Mouse (Mus musculus) kidney, embryonic 16.5 days (tissue): ENCODE results near the gene Tbc1d19. TPM values are rescaled to one million over a fixed set of nuclear protein-coding genes. Genes with fewer than 3 reads are reported as not detected.

ENCODE experiments used
- ATAC-seq: fragments of 200-750 bp; cut with Nextera tagmentation; 2 replicates; pipeline ENCODE4 v1.8.0; 2017; ENCODE audit warnings: moderate TSS enrichment; ENCODE audit not compliant: low FRiP score, low TSS enrichment
- H3K27ac ChIP-seq: fragments of 300-500 bp; sonication (generic); 2 replicates; pipeline ENCODE4 v1.5.1; 2014; ENCODE audit warnings: low read length
- H3K27me3 ChIP-seq: fragments of 300-500 bp; sonication (generic); 2 replicates; pipeline ENCODE4 v1.6.1; 2014; ENCODE audit warnings: low read length, control low read depth, mixed read lengths; ENCODE audit not compliant: insufficient read depth
- H3K36me3 ChIP-seq: fragments of 300-500 bp; sonication (generic); 2 replicates; pipeline ENCODE4 v1.6.1; 2014; ENCODE audit warnings: low read length, control low read depth, mixed read lengths; ENCODE audit not compliant: insufficient read depth
- H3K4me1 ChIP-seq: fragments of 300-500 bp; sonication (generic); 2 replicates; pipeline ENCODE4 v1.6.1; 2014; ENCODE audit warnings: low read length, control low read depth, mixed read lengths; ENCODE audit not compliant: insufficient read depth
- H3K4me2 ChIP-seq: fragments of 300-500 bp; sonication (generic); replicated peaks from 2 replicates; pipeline ENCODE4 v1.6.1; 2014; ENCODE audit warnings: low read depth, low read length
- H3K4me3 ChIP-seq: fragments of 300-500 bp; sonication (generic); 2 replicates; pipeline ENCODE4 v1.5.1; 2014; ENCODE audit warnings: mild to moderate bottlenecking, low read length
- H3K9ac ChIP-seq: fragments of 300-500 bp; sonication (generic); replicated peaks from 2 replicates; pipeline ENCODE4 v1.6.1; 2014; ENCODE audit warnings: low read length
- H3K9me3 ChIP-seq: fragments of 300-500 bp; sonication (generic); 2 replicates; pipeline ENCODE4 v1.6.1; 2016; ENCODE audit warnings: low read length, control low read depth
- WGBS: fragments of 180-500 bp; shearing (Covaris S2); extraction: QIAGEN DNeasy Blood & Tissue Kit; methylation state at CpG from one replicate; pipeline ENCODE4 v1.1.7; 2014; 5-methylcytosine and 5-hydroxymethylcytosine counted together
- polyA plus RNA-seq: library from polyadenylated mRNA; unstranded; fragments of >200 nt; fragmentation: Nextera tagmentation; extraction: Ambion mirVana; gene quantifications from 2 replicates; pipeline ENCODE4 v1.2.1, GENCODE M21; 2015

Gene Tbc1d19
- polyA plus RNA-seq, 1 experiment from 2014 or later = 51.4 TPM

DNA sequence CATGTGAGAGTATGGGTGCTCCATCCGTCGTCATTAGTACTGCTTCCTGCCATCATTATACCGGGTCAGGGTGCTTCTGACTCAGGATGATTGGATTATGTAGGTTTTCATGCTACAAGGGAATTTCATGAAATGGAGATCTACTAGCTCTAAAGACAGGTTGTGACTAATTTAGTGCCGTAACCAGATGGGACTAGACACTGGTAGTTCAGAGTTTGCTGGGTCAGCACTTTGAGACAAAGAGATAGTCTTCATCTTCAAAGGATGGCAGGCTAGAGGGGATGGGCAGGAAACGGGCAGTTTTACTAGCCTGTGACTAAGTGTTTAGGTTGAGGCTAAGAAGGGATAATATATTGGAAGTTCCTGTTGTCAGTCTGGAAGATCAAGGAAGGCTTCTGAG lies 31.9 kb downstream of the Tbc1d19 start:
- Histone ChIP-seq H3K4me1 (no peaks in the 10 kb centered on the region), H3K36me3 (peaks cover 5% of the 10 kb centered on the region; the same call in 1 of the 2 replicates), H3K27ac (no peak overlapping the region), H3K27me3 (no peaks in the 10 kb centered on the region), H3K4me3 (no peak overlapping the region), H3K9me3 (no peaks in the 10 kb centered on the region), H3K4me2 (no peak overlapping the region), H3K9ac (no peak overlapping the region)
- whole genome bisulfite sequencing = 74% methylated on average over 5 of the region's 5 CpGs
- ATAC-seq = no peak

DNA sequence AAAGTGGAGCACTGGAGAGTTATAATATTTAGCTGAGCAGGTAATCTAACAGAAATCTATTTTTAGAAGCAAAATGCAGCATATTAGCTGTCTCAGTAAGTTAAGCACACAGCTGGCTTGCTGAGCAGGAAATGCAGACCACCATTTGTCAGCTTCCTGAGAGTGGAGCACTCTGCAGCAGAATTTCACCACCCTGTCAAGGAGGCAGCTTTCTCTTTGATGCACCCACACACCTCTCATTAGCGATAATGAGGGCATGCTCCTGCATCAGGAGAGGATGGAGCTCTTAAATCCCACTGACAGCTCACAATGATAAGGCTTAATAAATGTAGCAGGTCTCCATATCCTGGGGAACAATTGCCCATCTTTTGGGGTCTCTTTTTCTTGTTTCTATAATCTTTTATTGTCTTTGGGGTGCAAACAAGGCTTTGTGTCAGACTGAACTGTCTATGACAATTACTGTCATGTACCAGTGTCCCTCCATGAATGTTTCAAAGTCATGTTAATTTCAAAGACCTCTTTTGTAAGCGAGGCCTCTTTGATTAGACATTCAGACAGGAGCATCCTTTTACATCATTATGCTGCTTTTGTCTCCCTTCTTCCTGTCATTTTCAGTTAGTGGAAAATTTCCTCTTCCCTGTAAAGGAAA lies 39.0 kb downstream of the Tbc1d19 start:
- Histone ChIP-seq H3K9ac (no peak overlapping the region), H3K36me3 (peaks cover 9% of the 10 kb centered on the region), H3K4me2 (no peak overlapping the region), H3K4me3 (no peak overlapping the region), H3K27me3 (no peaks in the 10 kb centered on the region), H3K27ac (no peak overlapping the region), H3K9me3 (no peaks in the 10 kb centered on the region), H3K4me1 (no peaks in the 10 kb centered on the region)
- no peak for ATAC-seq
- 47% methylated on average over 2 of the region's 2 CpGs for WGBS

DNA sequence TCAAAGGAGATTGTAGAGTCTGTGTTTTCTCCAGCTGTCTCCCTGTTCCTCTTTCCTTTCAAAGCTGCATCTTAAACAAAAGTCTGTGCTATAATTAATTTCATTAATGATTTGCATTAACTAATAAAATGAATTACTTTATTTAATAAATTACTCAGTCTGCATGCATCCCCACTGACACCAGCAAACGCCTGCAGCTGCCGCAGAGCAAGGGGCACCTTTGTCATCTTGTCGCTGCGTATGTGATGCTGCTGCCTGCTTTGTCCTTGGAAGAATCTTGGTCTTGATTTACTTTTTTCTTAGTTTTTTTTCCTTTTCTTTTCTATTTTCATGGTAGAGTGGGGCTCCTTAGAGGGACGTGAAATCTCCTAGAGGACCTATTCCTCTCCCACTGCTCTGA lies 43.2 kb downstream of the Tbc1d19 start:
- Histone ChIP-seq H3K9me3 (no peaks in the 10 kb centered on the region), H3K27ac (no peak overlapping the region), H3K27me3 (no peaks in the 10 kb centered on the region), H3K4me3 (no peak overlapping the region), H3K4me1 (no peaks in the 10 kb centered on the region), H3K4me2 (no peak overlapping the region), H3K9ac (no peak overlapping the region), H3K36me3 (peaks cover 15% of the 10 kb centered on the region)
- ATAC-seq = no peak
- WGBS = 85% methylated on average over 5 of the region's 5 CpGs

DNA sequence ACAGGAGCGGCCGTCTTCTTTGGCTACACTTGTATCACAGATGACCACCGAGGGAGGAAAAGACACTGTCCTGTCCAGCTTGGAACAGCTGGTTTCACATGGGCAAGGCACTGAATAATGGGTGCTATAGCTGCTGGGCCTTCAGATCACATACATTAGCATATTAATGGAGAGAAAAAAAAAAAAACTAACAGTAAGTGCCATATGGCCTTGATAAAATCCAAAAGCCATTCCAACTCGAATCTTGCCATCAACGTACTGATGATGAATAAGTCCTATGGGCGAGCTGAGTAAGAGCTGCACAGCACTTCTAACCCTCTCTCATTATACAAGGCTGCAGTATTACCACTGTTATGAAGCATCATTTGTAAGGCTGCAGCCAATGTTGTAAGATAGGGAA lies 45.2 kb downstream of the Tbc1d19 start:
- no peaks in the 10 kb centered on the region for H3K4me1 ChIP-seq
- no peak for ATAC-seq
- H3K4me3 ChIP-seq = no peak overlapping the region
- H3K4me2 ChIP-seq = no peak overlapping the region
- H3K9me3 ChIP-seq = no peaks in the 10 kb centered on the region
- no peaks in the 10 kb centered on the region for H3K27me3 ChIP-seq
- H3K9ac ChIP-seq = no peak overlapping the region
- no peak overlapping the region for H3K27ac ChIP-seq
- 91% methylated on average over 6 of the region's 6 CpGs for WGBS
- peaks cover 18% of the 10 kb centered on the region for H3K36me3 ChIP-seq

DNA sequence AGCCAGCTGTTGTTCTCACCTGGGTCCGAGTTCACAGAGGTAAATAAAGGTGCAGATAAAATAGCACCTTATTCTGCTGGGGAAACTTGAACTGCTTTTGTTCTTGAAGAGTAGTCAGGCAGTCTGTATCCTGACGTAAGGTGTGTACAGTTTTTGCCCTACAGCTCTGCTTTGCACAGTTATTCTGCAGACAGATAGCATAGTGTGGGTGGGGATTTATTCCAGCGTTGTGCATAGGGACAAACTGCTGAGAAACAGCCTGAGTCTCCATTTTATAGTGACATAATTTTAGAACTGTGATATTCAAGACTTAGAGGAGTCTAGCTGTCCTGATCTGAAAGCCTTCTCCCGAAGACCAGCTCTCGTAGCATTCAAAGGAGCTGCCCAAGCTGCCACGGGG lies 46.6 kb downstream of the Tbc1d19 start:
- H3K4me2 ChIP-seq = no peak overlapping the region
- no peak overlapping the region for H3K4me3 ChIP-seq
- H3K36me3 ChIP-seq = peaks cover 15% of the 10 kb centered on the region
- H3K9me3 ChIP-seq = no peaks in the 10 kb centered on the region
- no peak overlapping the region for H3K27ac ChIP-seq
- H3K4me1 ChIP-seq = no peaks in the 10 kb centered on the region
- ATAC-seq = no peak
- no peaks in the 10 kb centered on the region for H3K27me3 ChIP-seq
- H3K9ac ChIP-seq = no peak overlapping the region
- 85% methylated on average over 6 of the region's 6 CpGs for WGBS

DNA sequence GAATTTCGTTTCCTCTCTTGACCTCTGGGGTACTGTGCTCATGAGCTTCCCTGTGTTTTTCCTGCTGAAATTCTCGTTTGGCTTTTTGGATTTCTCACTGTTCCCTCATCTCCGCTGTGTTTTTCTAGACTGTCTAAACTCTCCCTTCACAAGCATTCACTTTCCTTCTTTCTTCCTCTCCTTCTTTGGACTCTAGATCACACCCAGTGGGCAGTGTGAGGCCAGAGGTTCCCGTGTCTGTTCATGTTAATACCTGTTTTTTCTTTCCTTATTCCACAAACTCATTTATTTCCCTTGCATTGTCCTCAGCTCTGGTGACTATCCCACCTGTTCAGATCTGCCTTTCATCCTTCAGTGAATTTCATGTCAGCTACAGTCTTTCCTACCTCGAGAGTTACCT lies 55.7 kb downstream of the Tbc1d19 start:
- WGBS = 70% methylated on average over 5 of the region's 5 CpGs
- no peaks in the 10 kb centered on the region for H3K27me3 ChIP-seq
- 0 out of 2 replicates have a peak, but pooled peaks cover 4% of the 10 kb centered on the region for H3K36me3 ChIP-seq
- no peaks in the 10 kb centered on the region for H3K9me3 ChIP-seq
- no peak overlapping the region for H3K4me2 ChIP-seq
- no peak overlapping the region for H3K9ac ChIP-seq
- no peak overlapping the region for H3K4me3 ChIP-seq
- H3K4me1 ChIP-seq = no peaks in the 10 kb centered on the region
- ATAC-seq = no peak
- no peak overlapping the region for H3K27ac ChIP-seq

DNA sequence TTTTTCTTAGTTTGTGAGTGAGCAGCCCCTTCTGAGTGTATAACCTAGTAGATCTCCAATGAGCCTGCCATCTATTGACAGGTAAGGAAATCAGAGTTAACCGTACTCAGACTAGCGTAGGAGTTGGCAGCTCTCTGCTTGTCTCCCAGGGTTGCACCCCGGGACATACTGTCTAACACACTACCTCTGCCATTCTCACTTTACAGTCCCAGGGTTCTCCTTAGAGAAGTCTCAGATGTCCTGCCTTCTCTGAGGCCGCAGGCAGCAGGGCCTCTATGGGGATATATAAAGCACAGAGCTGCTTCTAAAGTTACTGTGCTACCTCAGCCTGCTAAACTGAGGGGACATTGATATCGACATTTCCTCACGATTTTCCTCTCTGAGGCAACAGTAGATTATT lies 56.6 kb downstream of the Tbc1d19 start:
- Histone ChIP-seq H3K9ac (no peak overlapping the region), H3K27me3 (no peaks in the 10 kb centered on the region), H3K27ac (no peak overlapping the region), H3K9me3 (no peaks in the 10 kb centered on the region), H3K4me2 (no peak overlapping the region), H3K36me3 (0 out of 2 replicates have a peak, but pooled peaks cover 4% of the 10 kb centered on the region), H3K4me1 (no peaks in the 10 kb centered on the region), H3K4me3 (no peak overlapping the region)
- ATAC-seq = 0 out of 2 replicates have a peak, but pooled peaks have one; percentile 46
- 55% methylated on average over 6 of the region's 6 CpGs for WGBS

DNA sequence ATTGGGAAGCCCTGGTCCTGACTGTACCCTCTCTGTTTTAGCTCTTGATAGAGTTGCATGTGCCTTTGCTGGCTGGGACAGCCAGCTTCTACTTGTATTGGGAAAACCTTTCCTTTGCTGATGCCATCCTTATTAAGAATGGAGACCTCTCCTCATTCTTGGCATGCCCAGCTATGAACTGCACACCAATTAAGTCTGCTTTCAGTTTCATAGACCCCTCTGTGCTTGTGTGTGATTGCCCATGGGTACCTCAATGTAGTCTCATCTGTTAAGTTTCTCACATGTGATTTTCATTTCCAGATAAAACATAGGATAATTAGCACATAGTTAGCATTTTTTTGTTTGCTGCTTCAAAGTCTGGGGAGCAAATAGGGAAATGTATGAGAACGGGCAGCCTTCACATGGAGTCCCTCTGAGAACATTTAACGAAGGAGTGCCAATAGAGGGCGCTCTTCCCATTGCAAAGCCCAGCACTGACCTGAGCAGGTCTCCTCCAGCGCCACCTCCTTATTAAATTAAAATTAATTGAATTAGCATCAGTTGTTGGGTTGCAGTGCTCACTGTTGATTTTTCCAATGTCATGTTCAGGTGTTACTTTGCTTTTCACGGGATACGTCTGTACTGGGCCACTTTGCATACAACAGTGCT lies 62.4 kb downstream of the Tbc1d19 start:
- no peaks in the 10 kb centered on the region for H3K4me1 ChIP-seq
- WGBS = 23% methylated on average over 6 of the region's 6 CpGs
- peaks cover 5% of the 10 kb centered on the region for H3K36me3 ChIP-seq
- H3K27ac ChIP-seq = no peak overlapping the region
- no peaks in the 10 kb centered on the region for H3K9me3 ChIP-seq
- ATAC-seq = peak; percentile 74; the same call in 1 of the 2 replicates
- H3K4me2 ChIP-seq = no peak overlapping the region
- no peak overlapping the region for H3K9ac ChIP-seq
- no peaks in the 10 kb centered on the region for H3K27me3 ChIP-seq
- H3K4me3 ChIP-seq = no peak overlapping the region

DNA sequence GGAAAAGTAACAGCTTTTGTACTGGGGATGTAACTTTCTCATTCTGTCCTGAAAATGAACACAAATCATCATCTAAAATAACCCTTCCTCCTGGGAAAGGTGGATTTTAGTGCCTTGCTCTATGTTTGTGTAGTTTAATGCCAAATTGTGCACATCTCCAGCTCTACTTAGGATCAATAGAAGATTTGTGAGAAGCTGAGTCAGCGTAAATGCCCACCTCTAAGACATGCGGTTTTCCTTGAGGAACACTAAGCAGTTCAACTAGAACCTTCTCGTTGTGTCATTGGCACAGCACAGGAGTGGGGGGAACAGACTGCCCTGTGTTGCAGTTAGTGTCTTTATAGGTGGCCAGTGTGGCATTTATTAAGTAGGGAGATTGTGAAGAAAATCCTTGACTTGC lies 65.6 kb downstream of the Tbc1d19 start:
- H3K4me1 ChIP-seq = peaks cover 2% of the 10 kb centered on the region; the same call in 1 of the 2 replicates
- WGBS = 89% methylated on average over 3 of the region's 3 CpGs

DNA sequence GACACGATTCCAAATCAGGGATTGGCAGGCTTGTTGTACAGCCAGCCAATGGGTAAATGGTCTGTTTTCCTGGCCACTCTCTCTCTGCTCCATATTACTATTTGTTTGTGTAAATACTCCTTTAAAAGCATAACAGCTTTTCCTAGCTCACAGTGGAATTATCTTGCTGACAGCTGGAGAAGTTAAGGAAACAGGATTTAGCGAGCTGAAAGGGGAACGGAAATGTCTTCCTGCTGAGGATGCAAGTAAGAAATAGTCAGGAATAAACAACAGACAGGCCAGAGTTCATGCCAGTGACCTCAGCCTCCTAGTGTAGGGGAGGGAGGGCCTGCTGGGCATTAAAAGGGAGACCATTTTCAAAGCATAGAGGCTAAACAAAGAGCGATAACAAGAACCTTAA lies 71.3 kb downstream of the Tbc1d19 start:
- H3K4me1 ChIP-seq = peaks cover 8% of the 10 kb centered on the region; the same call in 1 of the 2 replicates
- H3K9me3 ChIP-seq = no peaks in the 10 kb centered on the region
- 55% methylated on average over 4 of the region's 4 CpGs for WGBS
- no peaks in the 10 kb centered on the region for H3K27me3 ChIP-seq
- no peak overlapping the region for H3K4me3 ChIP-seq
- no peaks in the 10 kb centered on the region for H3K36me3 ChIP-seq
- no peak for ATAC-seq
- H3K27ac ChIP-seq = peak overlapping the region; percentile 35
- no peak overlapping the region for H3K9ac ChIP-seq
- H3K4me2 ChIP-seq = no peak overlapping the region

More for the DNA sequence above, 65.6 kb downstream of the Tbc1d19 start:
- no peak for ATAC-seq
- Histone ChIP-seq H3K4me2 (no peak overlapping the region), H3K9me3 (no peaks in the 10 kb centered on the region), H3K27ac (no peak overlapping the region), H3K27me3 (no peaks in the 10 kb centered on the region), H3K4me3 (no peak overlapping the region), H3K36me3 (peaks cover 5% of the 10 kb centered on the region), H3K9ac (no peak overlapping the region)
